Mouse (Mus musculus): ENCODE measurements around the gene Sirt7. TPM values are rescaled to one million over a fixed set of nuclear protein-coding genes. Genes with fewer than 3 reads are reported as not detected.

The Sirt7 gene
- total and polyA plus RNA-seq, 3 experiments: 7.0 to 23.7 (median 7.4) TPM

DNA sequence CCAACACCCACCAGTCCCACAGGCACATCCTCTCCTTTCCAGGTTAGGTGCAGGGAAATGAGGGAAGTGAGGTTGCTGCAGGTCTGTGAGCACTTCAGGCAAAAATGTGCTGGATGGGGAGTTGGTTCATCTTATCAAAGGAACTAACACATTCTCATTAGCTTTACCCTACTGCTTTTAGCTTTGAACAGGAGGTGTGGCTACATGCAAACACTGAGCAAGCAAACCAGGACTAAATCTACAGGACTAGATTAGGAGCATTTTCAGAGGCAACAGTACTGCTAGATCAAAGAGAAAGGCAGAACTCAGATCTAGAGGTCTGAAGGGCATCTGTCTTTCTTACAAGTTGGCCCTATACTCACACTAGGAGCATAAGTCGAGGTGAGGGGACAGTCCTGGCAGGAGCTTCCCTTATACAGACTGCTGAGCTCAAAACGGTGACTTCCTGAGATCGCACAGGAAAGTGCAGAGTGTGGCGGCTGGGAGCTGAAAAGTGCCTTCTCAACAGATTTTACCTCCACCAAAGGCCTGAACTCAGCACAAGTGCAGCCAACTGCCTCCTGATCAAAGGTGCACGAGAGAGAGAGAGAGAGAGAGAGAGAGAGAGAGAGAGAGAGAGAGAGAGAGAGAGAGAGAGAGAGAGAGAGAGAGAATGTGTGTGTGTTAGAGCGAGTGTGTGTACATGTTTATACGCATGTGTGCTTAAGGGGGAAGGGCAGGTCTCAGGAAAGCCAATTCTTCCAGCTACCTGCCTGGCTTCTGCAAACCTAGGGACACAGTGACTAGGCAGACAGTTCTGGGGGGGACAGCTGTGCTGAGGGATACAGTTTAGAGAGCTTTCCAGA is 6.1 kb upstream of the Sirt7 start:
- Histone ChIP-seq H3K9ac (ENCODE audit: low read depth, low read length) (0 out of 2 replicates have a peak overlapping the region, but pooled peaks have one; percentile 5), H3K27ac (peak overlapping the region; percentile 69), H3K4me3 (no peak overlapping the region), H3K36me3 (ENCODE audit: control insufficient read depth, insufficient read depth, low read length) (no peaks in the 10 kb centered on the region), H3K79me2 (replicated peaks; ENCODE audit: control insufficient read depth, insufficient read depth, low read length) (peaks cover 4% of the 10 kb centered on the region; the same call in 1 of the 2 replicates), H3K27me3 (ENCODE audit: control insufficient read depth, insufficient read depth, low read length) (no peaks in the 10 kb centered on the region), H3K4me1 (ENCODE audit: control insufficient read depth, insufficient read depth, low read length) (peaks cover 22% of the 10 kb centered on the region)
- WGBS: 25% methylated on average over 7 of the region's 7 CpGs
- no peak for DNase-seq
- TF ChIP-seq POLR2A (IDR thresholded peaks at IDR 0.05; ENCODE audit: insufficient read depth, low read depth, low read length): no peak
- no peak for TF ChIP-seq CTCF (IDR thresholded peaks at IDR 0.05)
- no peak for TF ChIP-seq EP300 (IDR thresholded peaks at IDR 0.05; ENCODE audit: insufficient read depth, low read depth, low read length)
- intact Hi-C loops (cut with DNase I): loop anchor here (5.0 kb wide), 1 partner anchor 41 kb away; the partner anchor contains the start of gene Aspscr1

DNA sequence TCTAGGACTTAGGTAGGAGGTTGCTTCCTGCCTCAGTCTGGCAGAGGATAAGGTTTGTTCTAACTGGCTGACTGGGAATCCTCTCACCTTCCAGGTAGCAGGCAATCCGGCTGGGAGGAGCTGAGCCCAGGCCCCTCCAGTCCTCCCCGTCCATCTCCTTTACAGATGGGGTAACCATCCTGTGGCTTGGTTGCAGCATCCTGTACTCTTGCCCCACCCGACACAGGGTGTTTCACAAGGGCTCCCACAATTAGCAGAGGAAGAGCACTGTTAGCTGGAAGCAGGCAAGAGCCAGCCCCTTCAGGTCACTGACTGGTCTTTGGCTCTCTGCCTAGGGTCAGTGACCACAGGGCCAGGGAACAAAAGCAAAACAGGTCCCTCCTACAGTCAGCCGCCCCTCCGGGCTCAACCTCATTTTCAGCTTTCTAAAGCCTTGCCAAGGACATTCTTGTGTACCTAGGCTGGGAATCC is 5.4 kb upstream of the Sirt7 start:
- Histone ChIP-seq H3K79me2 (replicated peaks; ENCODE audit: control insufficient read depth, insufficient read depth, low read length) (peaks cover 5% of the 10 kb centered on the region; the same call in 1 of the 2 replicates), H3K36me3 (ENCODE audit: control insufficient read depth, insufficient read depth, low read length) (no peaks in the 10 kb centered on the region), H3K27me3 (ENCODE audit: control insufficient read depth, insufficient read depth, low read length) (no peaks in the 10 kb centered on the region), H3K9ac (ENCODE audit: low read depth, low read length) (peak overlapping the region; percentile 7), H3K4me3 (0 out of 2 replicates have a peak overlapping the region, but pooled peaks have one; percentile 3), H3K4me1 (ENCODE audit: control insufficient read depth, insufficient read depth, low read length) (peaks cover 23% of the 10 kb centered on the region), H3K27ac (peak overlapping the region; percentile 69)
- 19% methylated on average over 5 of the region's 5 CpGs for WGBS
- intact Hi-C loops (cut with DNase I): loop anchor here (5.0 kb wide), 1 partner anchor 42 kb away; the partner anchor contains the start of gene Aspscr1
- DNase-seq: peak; percentile 56 to 60
- TF ChIP-seq EP300 (IDR thresholded peaks at IDR 0.05; ENCODE audit: insufficient read depth, low read depth, low read length) (no peak), CTCF (IDR thresholded peaks at IDR 0.05) (no peak), POLR2A (IDR thresholded peaks at IDR 0.05; ENCODE audit: insufficient read depth, low read depth, low read length) (no peak)

DNA sequence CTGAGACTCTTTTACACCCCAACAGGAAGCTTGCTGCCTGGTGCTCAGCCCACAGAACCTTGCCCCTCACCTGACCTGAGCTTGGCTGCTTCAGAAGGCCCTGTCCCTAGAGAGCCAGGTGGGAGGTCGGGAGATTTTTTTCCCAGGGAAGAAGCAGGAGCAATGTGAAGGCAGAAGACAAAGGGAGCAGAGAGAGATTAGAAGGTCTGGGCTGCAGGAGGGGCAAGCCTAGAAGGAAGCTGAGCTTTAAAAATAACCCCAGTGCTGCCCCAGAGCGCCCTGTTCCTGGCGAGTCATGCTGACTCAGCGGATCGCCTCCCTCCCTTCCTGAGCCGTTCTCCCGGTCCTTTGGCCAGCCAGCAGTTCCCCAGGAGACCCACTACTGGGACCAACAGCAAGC is 4.9 kb upstream of the Sirt7 start:
- 1% methylated on average over 7 of the region's 7 CpGs for WGBS
- Histone ChIP-seq H3K79me2 (replicated peaks; ENCODE audit: control insufficient read depth, insufficient read depth, low read length) (peaks cover 5% of the 10 kb centered on the region; the same call in 1 of the 2 replicates), H3K4me1 (ENCODE audit: control insufficient read depth, insufficient read depth, low read length) (peaks cover 27% of the 10 kb centered on the region), H3K4me3 (0 out of 2 replicates have a peak overlapping the region, but pooled peaks have one; percentile 3), H3K36me3 (ENCODE audit: control insufficient read depth, insufficient read depth, low read length) (no peaks in the 10 kb centered on the region), H3K9ac (ENCODE audit: low read depth, low read length) (peak overlapping the region; percentile 26), H3K27ac (peak overlapping the region; percentile 69), H3K27me3 (ENCODE audit: control insufficient read depth, insufficient read depth, low read length) (no peaks in the 10 kb centered on the region)
- no peak for TF ChIP-seq CTCF (IDR thresholded peaks at IDR 0.05)
- 0 out of 2 replicates have a peak, but pooled peaks have one; percentile 15 for TF ChIP-seq EP300 (IDR thresholded peaks at IDR 0.05; ENCODE audit: insufficient read depth, low read depth, low read length)
- TF ChIP-seq POLR2A (IDR thresholded peaks at IDR 0.05; ENCODE audit: insufficient read depth, low read depth, low read length): no peak
- intact Hi-C loops (cut with DNase I): loop anchor here (5.0 kb wide), 1 partner anchor 42 kb away; the partner anchor contains the start of gene Aspscr1
- DNase-seq: peak; percentile 69 to 77

DNA sequence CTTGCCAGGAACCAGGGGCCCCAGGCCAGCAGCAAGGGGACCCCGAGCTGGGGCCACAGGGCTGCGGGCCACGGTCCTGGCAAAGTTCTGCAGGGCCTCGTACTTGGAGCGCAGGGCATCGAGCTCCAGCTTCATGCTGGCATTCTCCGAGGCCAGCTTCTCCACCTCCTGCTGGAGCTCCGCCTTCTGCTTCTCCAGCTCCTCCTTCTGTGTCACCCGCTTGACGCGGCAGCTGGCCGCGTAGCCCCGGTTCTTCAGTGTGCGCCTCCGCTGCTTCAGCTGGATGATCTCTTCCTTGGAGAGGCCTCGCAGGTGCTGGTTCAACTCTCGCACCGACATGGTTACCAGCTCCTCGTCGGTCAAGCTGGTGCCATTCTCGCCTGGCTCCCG is 4.3 kb upstream of the Sirt7 start:
- Histone ChIP-seq H3K4me1 (ENCODE audit: control insufficient read depth, insufficient read depth, low read length) (peaks cover 27% of the 10 kb centered on the region), H3K27ac (peak overlapping the region; percentile 69), H3K79me2 (replicated peaks; ENCODE audit: control insufficient read depth, insufficient read depth, low read length) (peaks cover 5% of the 10 kb centered on the region; the same call in 1 of the 2 replicates), H3K9ac (ENCODE audit: low read depth, low read length) (peak overlapping the region; percentile 27; the same call in 1 of the 2 replicates), H3K27me3 (ENCODE audit: control insufficient read depth, insufficient read depth, low read length) (no peaks in the 10 kb centered on the region), H3K36me3 (ENCODE audit: control insufficient read depth, insufficient read depth, low read length) (no peaks in the 10 kb centered on the region), H3K4me3 (no peak overlapping the region)
- 73% methylated on average over 23 of the region's 23 CpGs for WGBS
- DNase-seq: peak; percentile 56 to 67
- intact Hi-C loops (cut with DNase I): no loop called here
- TF ChIP-seq POLR2A (IDR thresholded peaks at IDR 0.05; ENCODE audit: insufficient read depth, low read depth, low read length) (peak; percentile 8; the same call in 1 of the 2 replicates), CTCF (IDR thresholded peaks at IDR 0.05) (no peak)

DNA sequence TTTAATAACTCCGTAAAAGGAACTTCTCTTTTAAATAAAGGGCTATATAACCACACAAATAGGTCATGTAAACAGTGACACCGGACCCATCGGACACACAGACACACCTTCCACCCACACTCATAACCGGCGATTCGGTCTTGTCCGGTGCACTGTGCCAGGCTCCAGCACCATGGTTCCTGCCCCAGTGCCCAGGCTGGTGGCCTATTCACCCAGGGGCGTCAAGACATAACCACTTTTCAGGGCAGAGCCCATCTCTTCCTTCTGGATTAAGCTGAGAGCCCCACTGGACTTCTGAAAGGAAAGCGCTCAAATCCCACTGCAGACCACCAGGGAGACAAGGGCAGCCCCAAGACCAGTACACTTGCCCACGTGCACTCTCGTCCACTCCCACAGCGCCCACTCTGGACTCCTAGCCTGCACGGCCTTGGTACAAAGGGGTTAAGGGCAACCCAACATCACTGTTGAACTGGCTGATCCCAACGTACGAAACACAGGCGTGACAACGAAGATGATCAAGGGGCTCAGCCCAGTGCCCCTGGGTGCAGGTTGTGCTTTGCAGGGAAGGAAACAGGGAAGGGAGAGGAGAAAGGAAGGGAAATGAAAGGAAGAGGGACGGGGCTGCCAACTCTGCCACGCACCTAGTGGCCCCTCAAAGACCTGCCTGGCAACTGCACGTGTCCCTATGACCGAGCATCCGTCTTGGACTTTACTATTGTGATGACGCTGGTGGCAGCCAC is 3.7 kb upstream of the Sirt7 start:
- 91% methylated on average over 23 of the region's 23 CpGs for WGBS
- Histone ChIP-seq H3K27ac (no peak overlapping the region), H3K4me3 (no peak overlapping the region), H3K27me3 (ENCODE audit: control insufficient read depth, insufficient read depth, low read length) (no peaks in the 10 kb centered on the region), H3K4me1 (ENCODE audit: control insufficient read depth, insufficient read depth, low read length) (peaks cover 25% of the 10 kb centered on the region), H3K36me3 (ENCODE audit: control insufficient read depth, insufficient read depth, low read length) (no peaks in the 10 kb centered on the region), H3K79me2 (replicated peaks; ENCODE audit: control insufficient read depth, insufficient read depth, low read length) (peaks cover 5% of the 10 kb centered on the region; the same call in 1 of the 2 replicates), H3K9ac (ENCODE audit: low read depth, low read length) (no peak overlapping the region)
- intact Hi-C loops (cut with DNase I): no loop called here
- no peak for DNase-seq
- no peak for TF ChIP-seq CTCF (IDR thresholded peaks at IDR 0.05)
- TF ChIP-seq POLR2A (IDR thresholded peaks at IDR 0.05; ENCODE audit: insufficient read depth, low read depth, low read length): no peak
- no peak for TF ChIP-seq EP300 (IDR thresholded peaks at IDR 0.05; ENCODE audit: insufficient read depth, low read depth, low read length)

Measured in heart, adult 2 months (tissue).